Mouse (Mus musculus) forebrain, embryonic 15.5 days (tissue): ENCODE data around the gene Olfr553. TPM values are rescaled to one million over a fixed set of nuclear protein-coding genes. Genes with fewer than 3 reads are reported as not detected.
"Not testable (repeated sequence)": the region's sequence is repeated elsewhere in the genome, so short reads cannot be mapped to it uniquely, and the experiment has no call there.

ENCODE experiments used
- ATAC-seq: fragments of 200-750 bp; cut with Nextera tagmentation; replicated peaks from 2 replicates; pipeline ENCODE4 v1.8.0; 2017; ENCODE audit warnings: mild to moderate bottlenecking, moderate TSS enrichment, moderate library complexity
- H3K27ac ChIP-seq: fragments of 300-500 bp; sonication (generic); replicated peaks from 2 replicates; pipeline ENCODE4 v1.5.1; 2015; ENCODE audit warnings: mild to moderate bottlenecking, inconsistent platforms
- H3K27me3 ChIP-seq: fragments of 300-500 bp; sonication (generic); 2 replicates; pipeline ENCODE4 v1.6.1; 2015; ENCODE audit warnings: inconsistent platforms
- H3K36me3 ChIP-seq: fragments of 300-500 bp; sonication (generic); 2 replicates; pipeline ENCODE4 v1.6.1; 2015; ENCODE audit warnings: mild to moderate bottlenecking, inconsistent platforms
- H3K4me1 ChIP-seq: fragments of 300-500 bp; sonication (generic); 2 replicates; pipeline ENCODE4 v1.6.1; 2015; ENCODE audit warnings: inconsistent platforms
- H3K4me2 ChIP-seq: fragments of 300-500 bp; sonication (generic); replicated peaks from 2 replicates; pipeline ENCODE4 v1.6.1; 2015; ENCODE audit warnings: mild to moderate bottlenecking, inconsistent platforms
- H3K4me3 ChIP-seq: fragments of 300-500 bp; sonication (generic); 2 replicates; pipeline ENCODE4 v1.5.1; 2015; ENCODE audit warnings: mild to moderate bottlenecking, inconsistent platforms
- H3K9ac ChIP-seq: fragments of 300-500 bp; sonication (generic); replicated peaks from 2 replicates; pipeline ENCODE4 v1.6.1; 2015; ENCODE audit warnings: mild to moderate bottlenecking, inconsistent platforms
- H3K9me3 ChIP-seq: fragments of 300-500 bp; sonication (generic); 2 replicates; pipeline ENCODE4 v1.6.1; 2016; ENCODE audit warnings: inconsistent platforms
- WGBS: fragments of 180-500 bp; shearing (Covaris S2); methylation state at CpG from one replicate; pipeline ENCODE4 v1.1.7; 2015; ENCODE audit warnings: mixed read lengths; 5-methylcytosine and 5-hydroxymethylcytosine counted together
- polyA plus RNA-seq: library from polyadenylated mRNA; unstranded; fragments of >200 nt; fragmentation: Nextera tagmentation; extraction: Ambion mirVana; gene quantifications from 2 replicates; pipeline ENCODE4 v1.2.1, GENCODE M21; 2015

The Olfr553 gene
- not detected in 2 replicates for polyA plus RNA-seq

- Histone ChIP-seq H3K27ac (no peak within 1 kb of the TSS), H3K4me2 (no peak within 1 kb of the TSS), H3K4me1 (no peaks in the 10 kb centered on the region), H3K36me3 (no peaks in the 10 kb centered on the region), H3K4me3 (no peak within 1 kb of the TSS), H3K9ac (no peak within 1 kb of the TSS), H3K9me3 (no peaks in the 10 kb centered on the region), H3K27me3 (no peaks in the 10 kb centered on the region)
- no peak for ATAC-seq
These were observed at the start of gene Olfr553 for GRCm38 (mm10) chr7:102618118-102618517. Gene Olfr553 (minus strand): TSS chr7:102618218.

GRCm38 (mm10) chr7:102665378-102665777, 47.4 kb upstream of the Olfr553 start:
- H3K9me3 ChIP-seq = no peaks in the 10 kb centered on the region
- H3K4me2 ChIP-seq = no peak overlapping the region
- H3K27me3 ChIP-seq = no peaks in the 10 kb centered on the region
- H3K9ac ChIP-seq = no peak overlapping the region
- no peak overlapping the region for H3K27ac ChIP-seq
- no peak overlapping the region for H3K4me3 ChIP-seq
- 54% methylated on average over 2 of the region's 2 CpGs for WGBS
- no peaks in the 10 kb centered on the region for H3K4me1 ChIP-seq
- ATAC-seq = no peak
- H3K36me3 ChIP-seq = no peaks in the 10 kb centered on the region

- no peak within 1 kb of the TSS for H3K4me2 ChIP-seq
- no peak within 1 kb of the TSS for H3K9ac ChIP-seq
- no peaks in the 10 kb centered on the region for H3K27me3 ChIP-seq
- no peak within 1 kb of the TSS for H3K4me3 ChIP-seq
- no peak within 1 kb of the TSS for H3K27ac ChIP-seq
- ATAC-seq = no peak
- 60% methylated on average over 3 of the region's 3 CpGs for WGBS
- H3K9me3 ChIP-seq = no peaks in the 10 kb centered on the region
- H3K36me3 ChIP-seq = no peaks in the 10 kb centered on the region
- no peaks in the 10 kb centered on the region for H3K4me1 ChIP-seq
These were observed 46.6 kb upstream of the Olfr553 start, which contains the start of gene Olfr556 for GRCm38 (mm10) chr7:102664599-102664998. Gene Olfr556 (plus strand): TSS chr7:102664899.

- no peak for ATAC-seq
- H3K4me1 ChIP-seq = no peaks in the 10 kb centered on the region
- WGBS = 79% methylated on average over 1 of the region's 1 CpGs
- no peak within 1 kb of the TSS for H3K4me3 ChIP-seq
- no peaks in the 10 kb centered on the region for H3K27me3 ChIP-seq
- H3K36me3 ChIP-seq = no peaks in the 10 kb centered on the region
- no peaks in the 10 kb centered on the region for H3K9me3 ChIP-seq
- H3K4me2 ChIP-seq = no peak within 1 kb of the TSS
- no peak within 1 kb of the TSS for H3K9ac ChIP-seq
- no peak within 1 kb of the TSS for H3K27ac ChIP-seq
These were observed 40.5 kb upstream of the Olfr553 start, which contains the start of gene Olfr555 for GRCm38 (mm10) chr7:102658523-102658922. Gene Olfr555 (plus strand): TSS chr7:102658823.

- H3K27me3 ChIP-seq, ATAC-seq, H3K27ac ChIP-seq, H3K4me3 ChIP-seq, H3K4me2 ChIP-seq, H3K9me3 ChIP-seq, H3K36me3 ChIP-seq, H3K9ac ChIP-seq, H3K4me1 ChIP-seq: not testable (repeated sequence)
- WGBS = 90% methylated on average over 4 of the region's 4 CpGs
These were observed 26.9 kb upstream of the Olfr553 start for GRCm38 (mm10) chr7:102644945-102645344.

- Histone ChIP-seq H3K27me3 (no peaks in the 10 kb centered on the region), H3K27ac (no peak within 1 kb of the TSS), H3K4me1 (no peaks in the 10 kb centered on the region), H3K4me2 (no peak within 1 kb of the TSS), H3K9me3 (no peaks in the 10 kb centered on the region), H3K36me3 (no peaks in the 10 kb centered on the region), H3K9ac (no peak within 1 kb of the TSS), H3K4me3 (no peak within 1 kb of the TSS)
- 79% methylated on average over 1 of the region's 1 CpGs for WGBS
- no peak for ATAC-seq
These were observed 20.1 kb upstream of the Olfr553 start, which contains the start of gene Olfr554 for GRCm38 (mm10) chr7:102638132-102638531. Gene Olfr554 (plus strand): TSS chr7:102638432.

GRCm38 (mm10) chr7:102636665-102637064, 18.6 kb upstream of the Olfr553 start:
- Histone ChIP-seq H3K36me3 (no peaks in the 10 kb centered on the region), H3K9ac (no peak overlapping the region), H3K4me1 (no peaks in the 10 kb centered on the region), H3K4me3 (no peak overlapping the region), H3K27me3 (no peaks in the 10 kb centered on the region), H3K4me2 (no peak overlapping the region), H3K27ac (no peak overlapping the region), H3K9me3 (no peaks in the 10 kb centered on the region)
- no peak for ATAC-seq
- 34% methylated on average over 3 of the region's 3 CpGs for WGBS

GRCm38 (mm10) chr7:102620368-102620767, 2.4 kb upstream of the Olfr553 start:
- H3K4me2 ChIP-seq, H3K4me3 ChIP-seq, H3K9ac ChIP-seq, H3K4me1 ChIP-seq, H3K27ac ChIP-seq, H3K36me3 ChIP-seq, H3K9me3 ChIP-seq, H3K27me3 ChIP-seq, ATAC-seq: not testable (repeated sequence)
- 91% methylated on average over 19 of the region's 19 CpGs for WGBS

GRCm38 (mm10) chr7:102619608-102620007, 1.6 kb upstream of the Olfr553 start:
- Histone ChIP-seq H3K36me3 (no peaks in the 10 kb centered on the region), H3K4me2 (no peak overlapping the region), H3K4me1 (no peaks in the 10 kb centered on the region), H3K27ac (no peak overlapping the region), H3K4me3 (no peak overlapping the region), H3K9ac (no peak overlapping the region), H3K9me3 (no peaks in the 10 kb centered on the region), H3K27me3 (no peaks in the 10 kb centered on the region)
- no peak for ATAC-seq
- WGBS = 67% methylated on average over 5 of the region's 5 CpGs

- Histone ChIP-seq H3K27ac (no peak within 1 kb of the TSS), H3K27me3 (no peaks in the 10 kb centered on the region), H3K4me3 (no peak within 1 kb of the TSS), H3K36me3 (no peaks in the 10 kb centered on the region), H3K9ac (no peak within 1 kb of the TSS), H3K4me2 (no peak within 1 kb of the TSS), H3K4me1 (no peaks in the 10 kb centered on the region), H3K9me3 (no peaks in the 10 kb centered on the region)
- WGBS = 67% methylated on average over 1 of the region's 1 CpGs
- no peak for ATAC-seq
These were observed 20.5 kb downstream of the Olfr553 start, which contains the start of gene Olfr552 for GRCm38 (mm10) chr7:102597378-102598031. Gene Olfr552 (plus strand): TSS chr7:102597770.

GRCm38 (mm10) chr7:102591786-102592185, 26.2 kb downstream of the Olfr553 start, which contains the start of gene Olfr551:
Gene Olfr551 (minus strand): TSS chr7:102591886.
- Histone ChIP-seq H3K4me1 (no peaks in the 10 kb centered on the region), H3K9ac (no peak within 1 kb of the TSS), H3K36me3 (no peaks in the 10 kb centered on the region), H3K9me3 (no peaks in the 10 kb centered on the region), H3K27me3 (no peaks in the 10 kb centered on the region), H3K4me2 (no peak within 1 kb of the TSS), H3K4me3 (no peak within 1 kb of the TSS), H3K27ac (no peak within 1 kb of the TSS)
- WGBS = 91% methylated on average over 3 of the region's 3 CpGs
- ATAC-seq = no peak

- ATAC-seq = no peak
- no peak overlapping the region for H3K9ac ChIP-seq
- H3K27ac ChIP-seq = no peak overlapping the region
- H3K36me3 ChIP-seq = no peaks in the 10 kb centered on the region
- no peaks in the 10 kb centered on the region for H3K9me3 ChIP-seq
- no peak overlapping the region for H3K4me2 ChIP-seq
- H3K27me3 ChIP-seq = no peaks in the 10 kb centered on the region
- H3K4me3 ChIP-seq = no peak overlapping the region
- WGBS = 59% methylated on average over 6 of the region's 6 CpGs
- no peaks in the 10 kb centered on the region for H3K4me1 ChIP-seq
These were observed 42.0 kb downstream of the Olfr553 start for GRCm38 (mm10) chr7:102575998-102576397.
